Mouse (Mus musculus) stomach, postnatal 0 days (tissue): ENCODE measurements around the gene Sike1.

Experiments
- CTCF ChIP-seq: IDR thresholded peaks from 2 replicates; pipeline ENCODE4 v1.5.1; 2016; ENCODE audit warnings: antibody characterized with exemption, low read depth, mild to moderate bottlenecking, moderate library complexity
- EP300 ChIP-seq: optimal IDR thresholded peaks from 2 replicates; pipeline ENCODE3; 2016; ENCODE audit warnings: antibody characterized with exemption

DNA sequence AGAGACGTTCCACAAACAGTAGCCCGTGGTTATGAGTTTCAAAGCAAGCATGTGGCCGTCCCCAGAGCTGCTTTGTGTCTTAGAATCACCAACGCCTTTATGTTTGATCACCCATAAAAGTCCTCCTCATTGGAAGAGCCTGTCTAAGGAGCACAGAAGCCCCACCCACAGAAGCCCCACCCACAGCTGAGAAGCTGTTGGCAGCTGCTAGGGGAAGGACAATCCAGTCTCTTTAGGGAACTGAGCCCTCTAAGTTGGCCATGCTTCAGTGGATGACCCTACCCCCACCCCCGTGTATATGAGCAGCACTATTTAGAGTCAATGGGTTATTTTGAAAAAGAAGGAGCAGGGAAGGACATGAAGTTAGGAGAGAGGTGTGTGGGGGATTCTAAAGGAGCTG is 48.6 kb upstream of the Sike1 start:
- no peak for TF ChIP-seq EP300
- TF ChIP-seq CTCF: no peak
